Comparison of ENCODE assay signal across 21 mouse cellular contexts in the genomic region with DNA sequence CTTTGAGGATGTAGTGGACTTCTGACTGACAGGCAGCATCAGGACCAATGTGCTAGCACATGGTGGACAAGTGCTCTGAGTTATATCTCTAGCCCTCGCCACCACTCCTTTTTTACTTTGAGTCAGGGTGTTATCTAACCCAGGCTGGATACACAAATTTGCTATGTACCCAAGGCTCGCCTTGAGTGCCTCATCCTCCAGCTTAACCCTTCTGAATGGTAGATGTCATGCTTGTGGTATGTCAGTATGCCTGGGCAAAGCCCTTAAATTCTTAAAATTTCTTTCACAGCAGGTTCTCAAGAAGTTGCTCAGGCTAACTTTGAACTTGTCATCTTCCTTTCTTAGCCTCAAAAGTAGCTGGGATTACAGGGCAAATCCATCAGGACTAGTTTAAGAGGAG. TPM values are rescaled to one million over a fixed set of nuclear protein-coding genes. Genes with fewer than 3 reads are reported as not detected.
DNase-seq lines count a peak whose midpoint lies in the region; ATAC-seq and TF ChIP-seq lines count a peak whose summit lies in the region.
"Had no signal": no experiment of that assay in that cellular context is flagged by ENCODE, and none has a peak within 500 bp of the region (broad histone marks: within the 10 kb centered on the region; RNA-seq: fewer than 3 reads in every experiment).

No protein-coding gene starts in this region.

- DNase-seq in heart, adult 11 months = peak; percentile 34
- no peak for DNase-seq in heart, adult 2 months
- DNase-seq in midbrain, embryonic 10.5 days (ENCODE audit: low spot score) = no peak
- DNase-seq in R1 (ENCODE audit: low read depth, low spot score) = peak; percentile 20
- no peak for DNase-seq in thymus, postnatal 0 days (ENCODE audit: low spot score)
- DNase-seq: adrenal gland, postnatal 10 days; adrenal gland, postnatal 36 days; B cell, adult 2 months; cerebellum, adult 18-20 months; cerebellum, adult 9-10 months; cerebellum, postnatal 14 days; gastrocnemius, postnatal 25 days had no signal

- H3K27ac ChIP-seq in heart, adult 2 months = no peak overlapping the region
- H3K27ac ChIP-seq in midbrain, embryonic 10.5 days (replicated peaks) = peak overlapping the region; percentile 61
- H3K27ac ChIP-seq in midbrain, embryonic 16.5 days (ENCODE audit: low read length) = no peak overlapping the region
- H3K27ac ChIP-seq: forebrain, embryonic 15.5 days; hindbrain, embryonic 12.5 days; hindbrain, embryonic 15.5 days had no signal

- no peaks in the 10 kb centered on the region for H3K4me1 ChIP-seq in heart, adult 2 months (ENCODE audit: control insufficient read depth, insufficient read depth, low read length)
- peaks cover 16% of the 10 kb centered on the region for H3K4me1 ChIP-seq in midbrain, embryonic 10.5 days
- peaks cover 7% of the 10 kb centered on the region for H3K4me1 ChIP-seq in midbrain, embryonic 16.5 days (ENCODE audit: control insufficient read depth, insufficient read depth, low read length)
- H3K4me1 ChIP-seq: hindbrain, embryonic 15.5 days had no signal

- H3K36me3 ChIP-seq in heart, adult 2 months (ENCODE audit: control insufficient read depth, insufficient read depth, low read length) = no peaks in the 10 kb centered on the region
- H3K36me3 ChIP-seq in midbrain, embryonic 10.5 days = no peaks in the 10 kb centered on the region
- no peaks in the 10 kb centered on the region for H3K36me3 ChIP-seq in midbrain, embryonic 16.5 days (ENCODE audit: control insufficient read depth, insufficient read depth, low read length)
- H3K36me3 ChIP-seq: forebrain, embryonic 15.5 days; G1E; hindbrain, embryonic 12.5 days; hindbrain, embryonic 15.5 days had no signal

- ATAC-seq in midbrain, embryonic 16.5 days = no peak
- ATAC-seq: forebrain, embryonic 15.5 days had no signal

- no peak for TF ChIP-seq EP300 in heart, adult 2 months (IDR thresholded peaks at IDR 0.05; ENCODE audit: insufficient read depth, low read depth, low read length)

- intact Hi-C loops in heart, adult 2 months (cut with DNase I) = no loop called here

- H3K9ac ChIP-seq in heart, adult 2 months (ENCODE audit: low read depth, low read length) = no peak overlapping the region
- H3K9ac ChIP-seq in midbrain, embryonic 16.5 days (ENCODE audit: low read depth, low read length) = no peak overlapping the region
- H3K9ac ChIP-seq: forebrain, embryonic 15.5 days; hindbrain, embryonic 12.5 days; hindbrain, embryonic 15.5 days had no signal

- no peaks in the 10 kb centered on the region for H3K27me3 ChIP-seq in heart, adult 2 months (ENCODE audit: control insufficient read depth, insufficient read depth, low read length)
- no peaks in the 10 kb centered on the region for H3K27me3 ChIP-seq in midbrain, embryonic 10.5 days (ENCODE audit: low read depth, poor library complexity, severe bottlenecking)
- H3K27me3 ChIP-seq in midbrain, embryonic 16.5 days (ENCODE audit: control insufficient read depth, insufficient read depth, low read depth, low read length) = no peaks in the 10 kb centered on the region
- H3K27me3 ChIP-seq: forebrain, embryonic 15.5 days; hindbrain, embryonic 12.5 days; hindbrain, embryonic 15.5 days had no signal

- TF ChIP-seq CTCF in heart, adult 2 months (IDR thresholded peaks at IDR 0.05) = no peak

- no peak overlapping the region for H3K4me2 ChIP-seq in midbrain, embryonic 16.5 days (ENCODE audit: low read length)
- H3K4me2 ChIP-seq: forebrain, embryonic 15.5 days; heart, embryonic 11.5 days; hindbrain, embryonic 12.5 days; hindbrain, embryonic 15.5 days had no signal

- 51% methylated on average over 2 of the region's 2 CpGs for WGBS in heart, adult 2 months
- WGBS in midbrain, embryonic 10.5 days = 81% methylated on average over 2 of the region's 2 CpGs
- WGBS in midbrain, embryonic 16.5 days = 89% methylated on average over 2 of the region's 2 CpGs

- H3K79me2 ChIP-seq in heart, adult 2 months (replicated peaks; ENCODE audit: control insufficient read depth, insufficient read depth, low read length) = no peaks in the 10 kb centered on the region

- H3K4me3 ChIP-seq in heart, adult 2 months = no peak overlapping the region
- no peak overlapping the region for H3K4me3 ChIP-seq in midbrain, embryonic 10.5 days
- no peak overlapping the region for H3K4me3 ChIP-seq in midbrain, embryonic 16.5 days (ENCODE audit: low read depth, low read length)
- H3K4me3 ChIP-seq: forebrain, embryonic 15.5 days; hindbrain, embryonic 12.5 days; hindbrain, embryonic 15.5 days had no signal

- no peak for TF ChIP-seq POLR2A in heart, adult 2 months (IDR thresholded peaks at IDR 0.05; ENCODE audit: insufficient read depth, low read depth, low read length)

- no peaks in the 10 kb centered on the region for H3K9me3 ChIP-seq in midbrain, embryonic 10.5 days (replicated peaks)
- H3K9me3 ChIP-seq in midbrain, embryonic 16.5 days (replicated peaks; ENCODE audit: control insufficient read depth, low read length, poor library complexity, severe bottlenecking) = no peaks in the 10 kb centered on the region
- H3K9me3 ChIP-seq: forebrain, embryonic 15.5 days; hindbrain, embryonic 12.5 days; hindbrain, embryonic 15.5 days had no signal

RNA-seq across cellular contexts. Expression of a gene that starts 54.3 kb away (rescaled TPM):
- under 1 TPM; 0.18 to 0.20 TPM for total RNA-seq in heart, adult 2 months (2021)
- polyA plus RNA-seq in heart, adult 2 months (2012; rRNA removed) = 0.18 and 0.39 TPM in 2 replicates
- polyA plus RNA-seq in midbrain, embryonic 10.5 days (2016; fragmentation: Nextera tagmentation; extraction: Ambion mirVana) = 2.1 and 3.3 TPM in 2 replicates
- 3.0 and 4.1 TPM in 2 replicates for polyA plus RNA-seq in midbrain, embryonic 16.5 days (2015; fragmentation: Nextera tagmentation; extraction: Ambion mirVana)
- 0.08 and 0.16 TPM in 2 replicates for polyA plus RNA-seq in thymus, postnatal 0 days (2015; fragmentation: Nextera tagmentation; extraction: Ambion mirVana)
- total RNA-seq: CH12.LX; G1E; hematopoietic stem cell, adult 5-6 weeks had no signal
- polyA plus RNA-seq: G1E; heart, postnatal 0 days had no signal

Comparison
In these comparisons a context has a peak if more than half of its experiments do, and no peak if none do; other contexts are left out.
1. DNase-seq: peak in heart, adult 11 months (single experiment) and R1 (single experiment); none in heart, adult 2 months (0 of 2), midbrain, embryonic 10.5 days (single experiment) and thymus, postnatal 0 days (single experiment).